Mouse (Mus musculus): Measurements from ENCODE around the gene Bnip3. TPM values are rescaled to one million over a fixed set of nuclear protein-coding genes. Genes with fewer than 3 reads are reported as not detected.

Bnip3 gene
- total and polyA plus RNA-seq, 3 experiments, result 20.8 to 294 (median 102) TPM

DNA sequence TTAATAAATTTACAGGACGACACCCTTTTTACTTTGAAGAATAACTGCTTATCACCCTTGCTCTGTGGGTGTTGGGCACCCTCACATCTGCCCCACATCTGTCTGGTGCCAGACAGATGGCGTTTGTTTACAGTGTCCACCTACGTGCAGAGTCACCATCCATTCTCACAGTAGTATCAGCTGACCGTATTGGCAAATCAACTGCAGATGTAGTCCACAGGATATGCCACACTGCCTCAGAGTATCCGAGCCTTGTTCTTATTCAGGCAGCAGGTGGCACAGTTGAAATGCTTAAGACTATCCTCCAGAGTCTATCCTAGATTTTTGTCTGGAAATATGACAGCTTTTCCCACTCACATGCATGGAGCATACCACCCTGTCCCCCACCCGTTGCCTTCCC lies 42.0 kb downstream of the Bnip3 start:
- Histone ChIP-seq H3K27me3 (replicated peaks) (no peaks in the 10 kb centered on the region), H3K4me2 (ENCODE audit: insufficient read depth, low read depth, poor library complexity, severe bottlenecking) (no peak overlapping the region), H3K79me2 (replicated peaks; ENCODE audit: control insufficient read depth, extremely low read depth, insufficient read depth, poor library complexity, severe bottlenecking) (peaks cover 4% of the 10 kb centered on the region), H3K9ac (ENCODE audit: insufficient read depth, low read depth) (no peak overlapping the region), H3K4me1 (ENCODE audit: control insufficient read depth in 1 of 2, insufficient read depth in 2 of 2) (no peaks in the 10 kb centered on the region), H3K27ac (ENCODE audit: insufficient read depth, low read depth) (no peak overlapping the region), H3K9me3 (replicated peaks; ENCODE audit: low read length) (no peaks in the 10 kb centered on the region), H3K36me3 (replicated peaks in 1 of 2; ENCODE audit: control insufficient read depth in 1 of 2, insufficient read depth in 1 of 2, low read length in 1 of 2) (peaks cover 32 to 80% of the 10 kb centered on the region in 2 experiments), H3K4me3 (replicated peaks in 1 of 3; ENCODE audit: low read depth in 2 of 3, low read length in 2 of 3, poor library complexity in 1 of 3) (no peak overlapping the region)
- dilution Hi-C loops (cut with MboI; ENCODE audit: extremely low pct_ligation_motif_present, extremely low pct_unique_long_range_greater_than_20kb, low sequenced_read_pairs), result no loop called here
- no peak for DNase-seq (ENCODE audit: extremely low read depth)
- in situ Hi-C loops (cut with MboI; ENCODE audit: low pct_ligation_motif_present, low pct_unique_long_range_greater_than_20kb, low sequenced_read_pairs), result no loop called here
- TF ChIP-seq USF2 (conservative IDR thresholded peaks at IDR 0.05; ENCODE audit: low read depth, low read length), result no peak
- TF ChIP-seq USF1 (IDR thresholded peaks at IDR 0.05; ENCODE audit: low read depth, low read length), result no peak
- no peak for TF ChIP-seq SIN3A (IDR thresholded peaks at IDR 0.05; ENCODE audit: low read length)
- TF ChIP-seq MAX (IDR thresholded peaks at IDR 0.05; ENCODE audit: low read length), result no peak
- TF ChIP-seq PAX5 (IDR thresholded peaks at IDR 0.05; ENCODE audit: low read length), result no peak
- no peak for TF ChIP-seq HCFC1 (IDR thresholded peaks at IDR 0.05; ENCODE audit: low read depth, low read length)
- TF ChIP-seq GABPA (IDR thresholded peaks at IDR 0.05; ENCODE audit: insufficient replicate concordance, low read depth, low read length), result no peak
- no peak for TF ChIP-seq CHD2 (IDR thresholded peaks at IDR 0.05; ENCODE audit: low read length)
- no peak for TF ChIP-seq RCOR1 (conservative IDR thresholded peaks at IDR 0.05; ENCODE audit: low read depth, low read length)
- TF ChIP-seq MYC (IDR thresholded peaks at IDR 0.05; ENCODE audit: low read depth, low read length), result no peak
- no peak for TF ChIP-seq UBTF (IDR thresholded peaks at IDR 0.05; ENCODE audit: low read depth, low read length)
- TF ChIP-seq CHD1 (IDR thresholded peaks at IDR 0.05; ENCODE audit: low read depth, low read length), result no peak
- no peak for TF ChIP-seq IRF4 (IDR thresholded peaks at IDR 0.05; ENCODE audit: low read depth, low read length)
- no peak for TF ChIP-seq BHLHE40 (IDR thresholded peaks at IDR 0.05; ENCODE audit: low read depth, low read length)

- H3K4me3 ChIP-seq (replicated peaks in 1 of 3; ENCODE audit: low read depth in 2 of 3, low read length in 2 of 3, poor library complexity in 1 of 3), result no peak overlapping the region
- in situ Hi-C loops (cut with MboI; ENCODE audit: low pct_ligation_motif_present, low pct_unique_long_range_greater_than_20kb, low sequenced_read_pairs) (no loop called here), dilution Hi-C loops (cut with MboI; ENCODE audit: extremely low pct_ligation_motif_present, extremely low pct_unique_long_range_greater_than_20kb, low sequenced_read_pairs) (no loop called here)
- no peaks in the 10 kb centered on the region for H3K9me3 ChIP-seq (replicated peaks; ENCODE audit: low read length)
- H3K27me3 ChIP-seq (replicated peaks), result no peaks in the 10 kb centered on the region
- no peak overlapping the region for H3K4me2 ChIP-seq (ENCODE audit: insufficient read depth, low read depth, poor library complexity, severe bottlenecking)
- H3K79me2 ChIP-seq (replicated peaks; ENCODE audit: control insufficient read depth, extremely low read depth, insufficient read depth, poor library complexity, severe bottlenecking), result peaks cover 8% of the 10 kb centered on the region
- no peak overlapping the region for H3K9ac ChIP-seq (ENCODE audit: insufficient read depth, low read depth)
- no peak overlapping the region for H3K27ac ChIP-seq (ENCODE audit: insufficient read depth, low read depth)
- DNase-seq (ENCODE audit: extremely low read depth), result no peak
- no peaks in the 10 kb centered on the region for H3K4me1 ChIP-seq (ENCODE audit: control insufficient read depth in 1 of 2, insufficient read depth in 2 of 2)
- TF ChIP-seq ZNF384 (IDR thresholded peaks at IDR 0.05; ENCODE audit: low read depth, low read length) (no peak), MAX (IDR thresholded peaks at IDR 0.05; ENCODE audit: low read length) (no peak)
- H3K36me3 ChIP-seq (replicated peaks in 1 of 2; ENCODE audit: control insufficient read depth in 1 of 2, insufficient read depth in 1 of 2, low read length in 1 of 2), result peaks cover 19 to 72% of the 10 kb centered on the region in 2 experiments
Observed at GRCm38 (mm10) chr7:138864776-138865175, 44.5 kb downstream of the Bnip3 start.

All from CH12.LX (cell line).